Mouse (Mus musculus) kidney, postnatal 0 days (tissue): ENCODE measurements around the gene Tagln2. TPM values are rescaled to one million over a fixed set of nuclear protein-coding genes. Genes with fewer than 3 reads are reported as not detected.

Source experiments
- ATAC-seq: fragments of 200-750 bp; cut with Nextera tagmentation; replicated peaks from 2 replicates; pipeline ENCODE4 v1.8.0; 2017; ENCODE audit warnings: low read depth, moderate number of reproducible peaks, moderate TSS enrichment, moderate library complexity; ENCODE audit not compliant: low FRiP score
- DNase-seq: peaks from one replicate; pipeline ENCODE4 v3.0.0-alpha.2; 2016; ENCODE audit warnings: low spot score
- H3K27ac ChIP-seq: fragments of 300-500 bp; sonication (generic); 2 replicates; pipeline ENCODE4 v1.5.1; 2014; ENCODE audit warnings: mild to moderate bottlenecking
- H3K27me3 ChIP-seq: fragments of 300-500 bp; sonication (generic); 2 replicates; pipeline ENCODE4 v1.6.1; 2014; ENCODE audit warnings: low read length, mixed read lengths; ENCODE audit not compliant: insufficient read depth
- H3K36me3 ChIP-seq: fragments of 300-500 bp; sonication (generic); 2 replicates; pipeline ENCODE4 v1.6.1; 2014; ENCODE audit warnings: low read length, mixed read lengths; ENCODE audit not compliant: insufficient read depth
- H3K4me1 ChIP-seq: fragments of 300-500 bp; sonication (generic); replicated peaks from 2 replicates; pipeline ENCODE4 v1.6.1; 2014; ENCODE audit warnings: antibody characterized with exemption, low read length, mixed read lengths; ENCODE audit not compliant: insufficient read depth
- H3K4me2 ChIP-seq: fragments of 300-500 bp; sonication (generic); 2 replicates; pipeline ENCODE4 v1.6.1; 2014; ENCODE audit warnings: mild to moderate bottlenecking, low read length, moderate library complexity, mixed read lengths
- H3K4me3 ChIP-seq: fragments of 300-500 bp; sonication (generic); replicated peaks from 2 replicates; pipeline ENCODE4 v1.5.1; 2014; ENCODE audit warnings: low read depth, low read length
- H3K9ac ChIP-seq: fragments of 300-500 bp; sonication (generic); 2 replicates; pipeline ENCODE4 v1.6.1; 2014; ENCODE audit warnings: low read depth, low read length
- H3K9me3 ChIP-seq: fragments of 300-500 bp; sonication (generic); replicated peaks from 2 replicates; pipeline ENCODE4 v1.6.1; 2016; ENCODE audit warnings: low read length, inconsistent platforms, mixed read lengths
- CTCF ChIP-seq: IDR thresholded peaks from 2 replicates; pipeline ENCODE4 v1.5.1; 2016; ENCODE audit warnings: antibody characterized with exemption, low read depth, mild to moderate bottlenecking, moderate library complexity
- whole genome bisulfite sequencing: fragments of 180-500 bp; shearing (Covaris S2); extraction: QIAGEN DNeasy Blood & Tissue Kit; methylation state at CpG from one replicate; pipeline ENCODE4 v1.1.7; 2014; 5-methylcytosine and 5-hydroxymethylcytosine counted together
- polyA plus RNA-seq: library from polyadenylated mRNA; unstranded; fragments of >200 nt; fragmentation: Nextera tagmentation; extraction: Ambion mirVana; gene quantifications from 2 replicates; pipeline ENCODE4 v1.2.1, GENCODE M21; 2015

Gene Tagln2
- 225 and 250 TPM in 2 replicates for polyA plus RNA-seq

GRCm38 (mm10) chr1:172499765-172500441 lies at the start of gene Tagln2:
Gene Tagln2 (plus strand): TSS chr1:172500047.
- Histone ChIP-seq H3K9me3 (no peaks in the 10 kb centered on the region), H3K27ac (peak within 1 kb of the TSS; percentile 79)
- peak; percentile 57; the same call in 1 of the 2 replicates for TF ChIP-seq CTCF

GRCm38 (mm10) chr1:172450226-172450625 lies 49.6 kb upstream of the Tagln2 start:
- ATAC-seq (no peak), DNase-seq (no peak)
- Histone ChIP-seq H3K9ac (no peak overlapping the region), H3K4me3 (no peak overlapping the region), H3K9me3 (no peaks in the 10 kb centered on the region), H3K4me2 (no peak overlapping the region), H3K4me1 (no peaks in the 10 kb centered on the region), H3K27ac (no peak overlapping the region), H3K27me3 (no peaks in the 10 kb centered on the region), H3K36me3 (no peaks in the 10 kb centered on the region)
- WGBS: 58% methylated on average over 2 of the region's 2 CpGs
- TF ChIP-seq CTCF: peak; percentile 27; the same call in 1 of the 2 replicates

More at GRCm38 (mm10) chr1:172499765-172500441, at the start of gene Tagln2:
- Histone ChIP-seq H3K4me3 (peak within 1 kb of the TSS; percentile 57), H3K4me1 (peaks cover 28% of the 10 kb centered on the region), H3K27me3 (no peaks in the 10 kb centered on the region), H3K9ac (peak within 1 kb of the TSS; percentile 67), H3K36me3 (0 out of 2 replicates have a peak, but pooled peaks cover 4% of the 10 kb centered on the region), H3K4me2 (peak within 1 kb of the TSS; percentile 71)
- DNase-seq (peak; percentile 91), ATAC-seq (peak; percentile 69)
- 2% methylated on average over 30 of the region's 30 CpGs for WGBS

- H3K27ac ChIP-seq: no peak overlapping the region
Measured at GRCm38 (mm10) chr1:172450848-172451470, 48.9 kb upstream of the Tagln2 start.

GRCm38 (mm10) chr1:172452911-172453310 lies 46.9 kb upstream of the Tagln2 start:
- WGBS: 44% methylated on average over 2 of the region's 2 CpGs
- DNase-seq: no peak
- H3K9me3 ChIP-seq: no peaks in the 10 kb centered on the region

More at GRCm38 (mm10) chr1:172450848-172451470, 48.9 kb upstream of the Tagln2 start:
- H3K9ac ChIP-seq: no peak overlapping the region
- 35% methylated on average over 17 of the region's 17 CpGs for WGBS
- no peaks in the 10 kb centered on the region for H3K9me3 ChIP-seq
- ATAC-seq: no peak
- H3K4me3 ChIP-seq: no peak overlapping the region
- no peaks in the 10 kb centered on the region for H3K36me3 ChIP-seq
- no peak for DNase-seq
- no peaks in the 10 kb centered on the region for H3K4me1 ChIP-seq
- TF ChIP-seq CTCF: no peak
- H3K4me2 ChIP-seq: no peak overlapping the region; the same call in 1 of the 2 replicates
- no peaks in the 10 kb centered on the region for H3K27me3 ChIP-seq

GRCm38 (mm10) chr1:172453810-172454209 lies 46.0 kb upstream of the Tagln2 start:
- Histone ChIP-seq H3K4me1 (no peaks in the 10 kb centered on the region), H3K9me3 (no peaks in the 10 kb centered on the region), H3K9ac (no peak overlapping the region), H3K4me2 (no peak overlapping the region), H3K4me3 (no peak overlapping the region), H3K27me3 (no peaks in the 10 kb centered on the region), H3K27ac (no peak overlapping the region), H3K36me3 (no peaks in the 10 kb centered on the region)
- DNase-seq (no peak), ATAC-seq (no peak)
- no peak for TF ChIP-seq CTCF
- WGBS: 86% methylated on average over 2 of the region's 2 CpGs

More at GRCm38 (mm10) chr1:172452911-172453310, 46.9 kb upstream of the Tagln2 start:
- Histone ChIP-seq H3K27ac (no peak overlapping the region), H3K4me2 (no peak overlapping the region), H3K4me3 (no peak overlapping the region), H3K36me3 (no peaks in the 10 kb centered on the region), H3K9ac (no peak overlapping the region), H3K27me3 (no peaks in the 10 kb centered on the region), H3K4me1 (no peaks in the 10 kb centered on the region)
- no peak for TF ChIP-seq CTCF
- no peak for ATAC-seq

GRCm38 (mm10) chr1:172455416-172455815 lies 44.4 kb upstream of the Tagln2 start:
- Histone ChIP-seq H3K4me3 (no peak overlapping the region), H3K27ac (no peak overlapping the region), H3K4me2 (no peak overlapping the region), H3K9me3 (no peaks in the 10 kb centered on the region), H3K36me3 (no peaks in the 10 kb centered on the region), H3K9ac (no peak overlapping the region), H3K4me1 (no peaks in the 10 kb centered on the region), H3K27me3 (no peaks in the 10 kb centered on the region)
- no peak for TF ChIP-seq CTCF
- ATAC-seq (no peak), DNase-seq (no peak)
- 26% methylated on average over 4 of the region's 4 CpGs for WGBS
